Mouse (Mus musculus) urinary bladder, postnatal 10 days (tissue): ENCODE data around the gene Apoa1.

Experiments used
- DNase-seq: peaks from one replicate; pipeline ENCODE4 v3.0.0; 2022; ENCODE audit warnings: low spot score

Apoa1 gene

DNA sequence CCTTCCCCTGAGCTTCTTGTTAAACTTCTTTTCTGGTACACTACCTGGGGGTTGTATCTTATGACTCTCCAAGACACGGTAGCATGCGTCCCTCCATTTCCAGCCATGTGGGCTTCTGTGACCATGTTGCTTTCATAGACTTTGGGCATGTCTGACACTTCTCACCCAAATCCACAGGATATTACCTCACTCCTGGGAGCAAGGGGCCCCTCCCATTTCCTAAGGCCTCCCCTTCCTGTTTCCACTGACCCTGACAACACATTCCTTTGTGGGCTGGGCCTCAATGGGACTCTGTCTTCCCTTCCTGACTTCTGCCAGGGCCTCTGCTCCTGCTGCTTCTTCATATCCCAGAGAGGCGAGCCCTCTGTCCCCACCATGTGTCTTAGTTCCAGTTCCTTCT, 29.2 kb downstream of the Apoa1 start:
- no peak for DNase-seq

DNA sequence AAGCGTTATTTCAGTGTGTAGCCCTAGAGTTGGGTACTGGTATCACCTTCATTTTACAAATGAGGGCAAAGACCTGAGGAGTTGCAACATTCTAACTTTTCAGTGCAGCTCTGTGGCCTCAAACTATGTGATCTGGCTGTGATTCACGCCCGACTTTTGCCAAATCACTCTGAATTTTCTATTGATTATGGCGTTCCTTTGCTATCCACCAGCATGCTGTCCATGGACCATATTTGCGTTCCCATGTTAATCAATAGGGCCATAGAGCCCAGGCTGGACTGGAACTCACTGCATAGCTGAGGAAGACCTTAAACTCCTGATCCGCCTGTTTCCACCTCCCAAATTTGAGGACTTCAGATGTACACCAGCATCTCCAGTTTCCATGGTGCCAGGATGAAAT, 30.7 kb downstream of the Apoa1 start:
- no peak for DNase-seq

GRCm38 (mm10) chr9:46261131-46261530, 32.8 kb downstream of the Apoa1 start:
- no peak for DNase-seq

- DNase-seq, result no peak
Measured at GRCm38 (mm10) chr9:46268343-46268873, 40.0 kb downstream of the Apoa1 start, which contains the start of gene Apoa5. Apoa5 (plus strand) TSS chr9:46268633.

- DNase-seq, result no peak
Measured at GRCm38 (mm10) chr9:46269125-46269524, 40.7 kb downstream of the Apoa1 start.

DNA sequence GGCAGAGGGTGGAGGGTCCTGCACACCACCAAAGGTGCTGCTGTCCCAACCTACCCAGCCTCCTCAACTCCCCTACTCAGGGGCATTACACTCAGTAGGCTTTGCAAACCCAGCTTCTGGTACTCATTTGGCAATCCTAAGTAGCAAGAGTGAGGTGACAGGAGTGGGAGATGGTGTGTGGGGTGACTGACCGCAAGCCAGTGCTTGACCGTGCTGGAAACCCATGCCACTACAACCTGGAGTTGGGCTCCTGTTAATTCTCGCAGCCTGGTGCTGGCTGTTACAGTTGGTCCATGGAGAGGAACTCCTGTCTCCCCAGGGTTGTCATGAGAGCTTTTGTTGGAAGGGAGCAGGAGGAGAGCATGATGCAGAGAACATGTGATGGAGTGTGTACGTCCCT, 42.4 kb downstream of the Apoa1 start:
- DNase-seq, result no peak

- DNase-seq, result no peak
Measured at GRCm38 (mm10) chr9:46272070-46272469, 43.7 kb downstream of the Apoa1 start.

- peak; percentile 59 for DNase-seq
Measured at GRCm38 (mm10) chr9:46272677-46273454, 44.5 kb downstream of the Apoa1 start, which contains the start of gene Zpr1. Zpr1 (plus strand) TSS chr9:46273064.

DNA sequence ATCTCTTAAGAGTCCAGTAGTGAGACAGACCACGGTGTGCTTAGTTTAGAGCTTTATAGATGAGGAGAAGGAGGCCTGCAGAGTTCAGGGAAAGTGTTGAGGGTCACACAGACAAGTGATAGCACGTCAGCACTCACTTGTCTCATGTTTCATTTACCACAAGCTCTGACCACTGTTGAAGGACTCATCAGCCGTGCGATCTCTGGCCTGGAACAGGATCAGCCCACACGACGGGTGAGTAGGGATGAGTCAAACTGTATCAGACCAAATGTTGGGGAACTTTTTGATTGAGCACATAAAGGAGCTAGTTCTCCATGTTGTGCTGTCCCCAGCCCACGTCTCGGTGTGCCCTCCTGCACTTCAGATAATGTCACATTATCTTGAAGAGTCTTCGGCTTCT, 46.1 kb downstream of the Apoa1 start:
- DNase-seq, result no peak
